Mouse (Mus musculus) granulocyte monocyte progenitor cell, adult 5-6 weeks (primary cell): ENCODE data around the gene Ankef1. TPM values are rescaled to one million over a fixed set of nuclear protein-coding genes. Genes with fewer than 3 reads are reported as not detected.

Experiments used
- ATAC-seq: replicated peaks from 2 replicates; pipeline ENCODE4 v1.8.0; 2016; ENCODE audit warnings: mild to moderate bottlenecking, moderate TSS enrichment, inconsistent platforms; ENCODE audit not compliant: poor library complexity, severe bottlenecking
- total RNA-seq, 2 experiments: library from RNA; stranded (forward) in 1 of 2; stranded (reverse) in 1 of 2; fragments of 200-712, 200-1000 nt in 1 of 2; fragments of >200 nt in 1 of 2; fragmentation: Nextera tagmentation in 1 of 2; gene quantifications; 2 replicates each; pipeline ENCODE4 v1.2.3; 2014 to 2017

Ankef1 gene
- total RNA-seq, 2 experiments from 2014 or later = not detected

GRCm38 (mm10) chr2:136598743-136599142 is 97.0 kb downstream of the Ankef1 start:
- no peak for ATAC-seq

GRCm38 (mm10) chr2:136600651-136601170 is 99.0 kb downstream of the Ankef1 start:
- ATAC-seq = no peak

GRCm38 (mm10) chr2:136601206-136601605 is 99.5 kb downstream of the Ankef1 start:
- no peak for ATAC-seq

Other genes starting within 250 kb of the Ankef1 start
- not detected in 2 replicates for gene Pak7, start 113.9 kb upstream of the Ankef1 start, total RNA-seq (2014; fragmentation: Nextera tagmentation)
- gene Pak7, start 113.9 kb upstream of the Ankef1 start, total RNA-seq (2017) = not detected in 2 replicates
- not detected in 2 replicates for gene Snap25, start 211.5 kb downstream of the Ankef1 start, total RNA-seq (2014; fragmentation: Nextera tagmentation)
- gene Snap25, start 211.5 kb downstream of the Ankef1 start, total RNA-seq (2017) = not detected in 2 replicates